Mouse (Mus musculus) layer of hippocampus, adult 8-10 months (tissue): ENCODE data around the gene Psg20. TPM values are rescaled to one million over a fixed set of nuclear protein-coding genes. Genes with fewer than 3 reads are reported as not detected.
"Not testable (repeated sequence)": the region's sequence is repeated elsewhere in the genome, so short reads cannot be mapped to it uniquely, and the experiment has no call there.

Experiments
- DNase-seq, 2 experiments: peaks; one replicate each; pipeline ENCODE4 v3.0.0; 2022; ENCODE audit warnings: low spot score in 2 of 2
- total RNA-seq, 4 experiments: library from RNA; stranded (reverse); gene quantifications; 2 replicates each; pipeline ENCODE4 v1.2.4; 2022

Gene Psg20
- total RNA-seq = not detected

GRCm38 (mm10) chr7:18686085-18686484 lies at the start of gene Psg20:
Psg20 (minus strand) TSS chr7:18686185.
- DNase-seq = no peak

- DNase-seq = no peak
Observed at GRCm38 (mm10) chr7:18734451-18734850, 48.5 kb upstream of the Psg20 start.

GRCm38 (mm10) chr7:18733111-18733510 lies 47.1 kb upstream of the Psg20 start:
- DNase-seq = no peak

- DNase-seq = no peak
Observed at GRCm38 (mm10) chr7:18728391-18728790, 42.4 kb upstream of the Psg20 start.

GRCm38 (mm10) chr7:18725931-18726330 lies 39.9 kb upstream of the Psg20 start:
- not testable (repeated sequence) for DNase-seq

GRCm38 (mm10) chr7:18724001-18724400 lies 38.0 kb upstream of the Psg20 start:
- DNase-seq = no peak

GRCm38 (mm10) chr7:18717790-18718189 lies 31.8 kb upstream of the Psg20 start, which contains the start of gene Psg22:
Psg22 (plus strand) TSS chr7:18718090.
- DNase-seq = no peak

- DNase-seq = no peak
Observed at GRCm38 (mm10) chr7:18715546-18715945, 29.6 kb upstream of the Psg20 start.

GRCm38 (mm10) chr7:18710846-18711245 lies 24.9 kb upstream of the Psg20 start:
- no peak for DNase-seq

GRCm38 (mm10) chr7:18710331-18710730 lies 24.3 kb upstream of the Psg20 start:
- not testable (repeated sequence) for DNase-seq

GRCm38 (mm10) chr7:18685586-18685985 lies 399 bp downstream of the Psg20 start:
- no peak for DNase-seq

- peak in 1 of 2 experiments; percentile 9 for DNase-seq
Observed at GRCm38 (mm10) chr7:18679772-18680171, 6.2 kb downstream of the Psg20 start.

GRCm38 (mm10) chr7:18656625-18657024 lies 29.4 kb downstream of the Psg20 start, which contains the start of gene Psg21:
Psg21 (minus strand) TSS chr7:18656725.
- DNase-seq = not testable (repeated sequence)

GRCm38 (mm10) chr7:18626921-18627320 lies 59.1 kb downstream of the Psg20 start:
- not testable (repeated sequence) for DNase-seq

Other genes with a start within 250 kb of the Psg20 start
- not detected for gene Psg26, start 202.0 kb downstream of the Psg20 start, total RNA-seq
- not detected for gene Psg25, start 153.9 kb downstream of the Psg20 start, total RNA-seq
- gene Psg27, start 118.9 kb downstream of the Psg20 start, total RNA-seq = not detected
- not detected for gene Psg23, start 69.7 kb downstream of the Psg20 start, total RNA-seq
- gene Psg21, start 29.5 kb downstream of the Psg20 start, total RNA-seq = not detected
- not detected for gene Psg22, start 31.9 kb upstream of the Psg20 start, total RNA-seq
- not detected for gene Psg19, start 112.3 kb upstream of the Psg20 start, total RNA-seq
- gene Psg17, start 135.4 kb upstream of the Psg20 start, total RNA-seq = under 1 TPM in 1 of 4 experiments, not detected in 3; 0.14 TPM
- gene Mill2, start 153.8 kb upstream of the Psg20 start, total RNA-seq = 1 to 10 TPM; 1.9 to 2.6 (median 2.2) TPM
- gene Pglyrp1, start 185.1 kb upstream of the Psg20 start, total RNA-seq = 10 to 100 TPM; 11.2 to 15.5 (median 13.4) TPM
- gene Ccdc61, start 224.2 kb upstream of the Psg20 start, total RNA-seq = 10 to 100 TPM in 2 of 4 experiments, 1 to 10 TPM in 2; 9.4 to 14.3 (median 11.4) TPM
- gene Nova2, start 239.7 kb upstream of the Psg20 start, total RNA-seq = 10 to 100 TPM; 71.3 to 76.7 (median 74.6) TPM